Mouse (Mus musculus) heart, embryonic 16.5 days (tissue): Measurements from ENCODE around the gene Scnm1. TPM values are rescaled to one million over a fixed set of nuclear protein-coding genes. Genes with fewer than 3 reads are reported as not detected.
A peak's percentile ranks its signal among the peaks of the same experiment; 100 is the strongest.
"Not testable (repeated sequence)": the region's sequence is repeated elsewhere in the genome, so short reads cannot be mapped to it uniquely, and the experiment has no call there.

Experiments used
- ATAC-seq: fragments of 200-750 bp; cut with Nextera tagmentation; replicated peaks from 2 replicates; pipeline ENCODE4 v1.8.0; 2017; ENCODE audit warnings: moderate number of reproducible peaks; ENCODE audit not compliant: insufficient read depth, low FRiP score; ENCODE audit errors: extremely low read depth
- H3K27ac ChIP-seq: fragments of 300-500 bp; sonication (generic); 2 replicates; pipeline ENCODE4 v1.5.1; 2014; ENCODE audit warnings: mild to moderate bottlenecking, low read length, control low read depth, moderate library complexity
- H3K27me3 ChIP-seq: fragments of 300-500 bp; sonication (generic); 2 replicates; pipeline ENCODE4 v1.6.1; 2014; ENCODE audit warnings: low read length, mixed read lengths; ENCODE audit not compliant: control insufficient read depth, insufficient read depth
- H3K36me3 ChIP-seq: fragments of 300-500 bp; sonication (generic); 2 replicates; pipeline ENCODE4 v1.6.1; 2014; ENCODE audit not compliant: control insufficient read depth, insufficient read depth
- H3K4me1 ChIP-seq: fragments of 300-500 bp; sonication (generic); 2 replicates; pipeline ENCODE4 v1.6.1; 2014; ENCODE audit warnings: low read length, mixed read lengths; ENCODE audit not compliant: control insufficient read depth, insufficient read depth
- H3K4me2 ChIP-seq: fragments of 300-500 bp; sonication (generic); 2 replicates; pipeline ENCODE4 v1.6.1; 2014; ENCODE audit warnings: low read depth, mild to moderate bottlenecking, control low read depth, low read length
- H3K4me3 ChIP-seq: fragments of 300-500 bp; sonication (generic); 2 replicates; pipeline ENCODE4 v1.5.1; 2014; ENCODE audit warnings: mild to moderate bottlenecking, control low read depth, low read length
- H3K9ac ChIP-seq: fragments of 300-500 bp; sonication (generic); 2 replicates; pipeline ENCODE4 v1.6.1; 2014; ENCODE audit warnings: low read length, control low read depth
- H3K9me3 ChIP-seq: fragments of 300-500 bp; sonication (generic); replicated peaks from 2 replicates; pipeline ENCODE4 v1.6.1; 2016; ENCODE audit warnings: low read length; ENCODE audit not compliant: control insufficient read depth
- WGBS: fragments of 180-500 bp; shearing (Covaris S2); extraction: QIAGEN DNeasy Blood & Tissue Kit; methylation state at CpG from one replicate; pipeline ENCODE4 v1.1.7; 2014; 5-methylcytosine and 5-hydroxymethylcytosine counted together
- microRNA-seq: library from miRNA; unstranded; fragments of <30 nt; microRNA quantifications from one replicate; pipeline ENCODE4, GENCODE M21; 2017
- polyA plus RNA-seq: library from polyadenylated mRNA; unstranded; fragments of >200 nt; fragmentation: Nextera tagmentation; extraction: Ambion mirVana; gene quantifications from 2 replicates; pipeline ENCODE4 v1.2.1, GENCODE M21; 2015

Gene Scnm1
- polyA plus RNA-seq, 1 experiment from 2014 or later: 59.2 TPM

DNA sequence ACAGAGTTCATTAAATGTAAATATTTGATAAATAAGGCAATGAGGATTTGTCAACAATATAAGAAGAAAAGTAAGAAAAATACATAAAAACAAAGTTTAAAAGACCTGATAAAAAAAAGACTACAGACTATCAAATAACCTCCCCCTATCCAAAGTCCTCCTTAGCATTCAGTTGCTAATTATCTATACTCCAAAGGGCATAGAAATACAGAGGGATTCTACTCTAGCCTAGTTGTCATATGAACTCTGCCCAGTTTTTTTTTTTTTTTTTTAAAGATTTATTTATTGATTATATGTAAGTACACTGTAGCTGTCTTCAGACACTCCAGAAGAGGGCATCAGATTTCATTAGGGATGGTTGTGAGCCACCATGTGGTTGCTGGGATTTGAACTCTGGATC, 26.5 kb downstream of the Scnm1 start:
- not testable (repeated sequence) for H3K27ac ChIP-seq, H3K27me3 ChIP-seq, ATAC-seq, H3K9me3 ChIP-seq, H3K36me3 ChIP-seq
- Histone ChIP-seq H3K9ac (peak overlapping the region; percentile 70; the same call in 1 of the 2 replicates), H3K4me2 (peak overlapping the region; percentile 82), H3K4me1 (peaks cover 13% of the 10 kb centered on the region), H3K4me3 (peak overlapping the region; percentile 88)

DNA sequence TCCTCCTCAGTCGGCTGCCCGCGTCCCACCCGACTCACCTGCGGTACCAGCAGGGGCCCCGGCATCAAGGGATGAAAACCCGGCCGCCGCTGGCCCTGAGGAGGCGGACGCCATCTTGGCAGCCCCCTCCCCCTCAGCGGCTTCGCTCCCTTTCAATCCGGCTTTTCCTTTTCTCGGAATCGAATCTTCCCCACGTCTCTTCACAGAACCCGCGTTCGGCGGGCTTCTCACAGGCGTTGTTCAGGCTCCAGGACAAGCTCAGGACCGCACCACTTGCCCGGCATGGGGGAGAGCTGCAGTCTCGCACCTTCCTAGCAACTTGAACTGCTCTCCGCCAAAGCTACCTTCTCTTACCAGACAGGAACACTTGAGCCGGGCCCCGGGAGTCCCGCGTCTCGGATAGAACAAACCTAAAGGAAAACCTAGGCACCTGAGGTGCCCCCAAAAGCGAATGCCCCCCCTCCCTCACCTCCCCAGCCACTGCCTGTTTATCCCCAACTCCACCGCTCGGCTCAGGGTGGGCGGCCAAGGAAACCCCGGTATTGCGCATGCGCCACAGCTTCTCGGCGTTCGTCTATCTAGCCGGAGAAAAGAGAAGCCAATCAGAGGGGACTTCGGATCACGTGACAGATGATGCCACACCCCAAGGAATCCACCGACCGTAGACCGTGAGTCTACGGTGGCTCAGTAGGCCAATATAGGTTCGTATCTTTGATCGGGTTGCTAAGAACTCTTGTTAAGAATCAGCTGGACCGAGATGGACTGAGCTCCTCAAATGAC, 27.3 kb downstream of the Scnm1 start, which contains the start of gene Pip5k1a:
Gene Pip5k1a, minus strand, starts transcription at position 593 of the 780 bp plus-strand sequence.
- Histone ChIP-seq H3K9me3 (no peaks in the 10 kb centered on the region), H3K4me3 (peak within 1 kb of the TSS; percentile 88), H3K27ac (peak within 1 kb of the TSS; percentile 88), H3K9ac (peak within 1 kb of the TSS; percentile 86), H3K27me3 (no peaks in the 10 kb centered on the region), H3K4me1 (peaks cover 12% of the 10 kb centered on the region), H3K36me3 (no peaks in the 10 kb centered on the region), H3K4me2 (peak within 1 kb of the TSS; percentile 95)
- ATAC-seq: peak; percentile 88
- WGBS: 1% methylated on average over 51 of the region's 51 CpGs

DNA sequence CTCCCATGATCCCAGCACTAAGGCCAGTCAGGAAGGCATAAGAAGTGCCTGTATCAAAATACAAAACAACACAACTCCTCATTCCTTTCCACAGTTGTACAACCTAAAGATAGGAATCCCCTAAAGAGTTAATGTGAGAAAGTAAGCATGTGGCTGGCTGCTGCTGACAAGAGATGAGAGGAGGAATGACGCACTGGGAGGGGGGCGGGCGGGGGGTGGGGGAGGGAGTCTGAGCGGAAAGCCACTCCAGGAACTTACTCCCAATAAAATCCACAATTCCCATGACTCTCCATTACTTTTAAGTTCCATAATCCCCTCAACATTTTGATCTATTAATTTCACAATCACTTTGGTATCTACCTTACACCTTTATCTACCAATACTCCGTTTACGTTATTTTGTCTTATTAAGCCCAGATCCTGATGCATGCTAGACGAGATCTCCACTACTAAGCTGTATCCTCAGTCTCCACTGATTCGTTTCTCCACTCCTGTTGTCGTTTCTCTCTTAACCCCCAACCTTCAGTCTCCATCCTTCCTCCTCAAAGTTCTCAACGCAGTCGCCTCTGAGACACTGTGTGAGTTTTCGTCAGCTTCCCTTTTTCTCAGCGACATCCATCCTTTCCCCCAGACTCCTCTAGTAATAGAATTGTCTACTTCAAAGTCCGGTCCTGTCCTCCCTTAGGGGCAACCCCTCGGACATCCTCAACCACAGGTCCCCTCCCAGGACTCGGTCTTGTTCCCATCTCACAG, 28.0 kb downstream of the Scnm1 start:
- H3K27ac ChIP-seq: peak overlapping the region; percentile 88
- H3K27me3 ChIP-seq: no peaks in the 10 kb centered on the region
- peak overlapping the region; percentile 95 for H3K4me2 ChIP-seq
- H3K4me1 ChIP-seq: peaks cover 12% of the 10 kb centered on the region
- peak overlapping the region; percentile 86 for H3K9ac ChIP-seq
- H3K4me3 ChIP-seq: peak overlapping the region; percentile 88
- WGBS: 1% methylated on average over 16 of the region's 16 CpGs
- no peaks in the 10 kb centered on the region for H3K36me3 ChIP-seq
- ATAC-seq: peak; percentile 3; the same call in 1 of the 2 replicates
- no peaks in the 10 kb centered on the region for H3K9me3 ChIP-seq

DNA sequence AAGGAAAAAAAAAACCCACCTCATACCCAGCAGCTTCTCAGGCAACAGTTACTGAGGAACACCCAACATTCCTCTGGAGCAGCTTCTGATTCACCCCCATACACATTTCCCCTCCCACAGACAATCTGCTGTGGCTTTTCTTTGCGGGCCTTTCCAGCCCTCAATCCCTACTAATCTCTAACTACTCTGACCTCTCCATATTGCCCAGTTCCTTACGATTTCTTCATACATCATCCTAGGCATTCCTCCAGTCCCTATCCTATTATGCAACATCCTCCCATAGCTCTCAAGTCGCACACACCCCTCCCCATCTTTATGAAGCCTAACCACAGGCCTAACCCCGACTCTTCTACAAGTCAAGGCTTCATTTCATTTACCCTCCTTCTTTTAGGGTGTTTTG, 28.7 kb downstream of the Scnm1 start:
- Histone ChIP-seq H3K4me1 (peaks cover 12% of the 10 kb centered on the region), H3K4me2 (peak overlapping the region; percentile 95), H3K27ac (peak overlapping the region; percentile 88), H3K4me3 (peak overlapping the region; percentile 88), H3K9ac (peak overlapping the region; percentile 86), H3K27me3 (no peaks in the 10 kb centered on the region), H3K9me3 (no peaks in the 10 kb centered on the region), H3K36me3 (no peaks in the 10 kb centered on the region)
- ATAC-seq: no peak
- WGBS: 15% methylated on average over 4 of the region's 4 CpGs

DNA sequence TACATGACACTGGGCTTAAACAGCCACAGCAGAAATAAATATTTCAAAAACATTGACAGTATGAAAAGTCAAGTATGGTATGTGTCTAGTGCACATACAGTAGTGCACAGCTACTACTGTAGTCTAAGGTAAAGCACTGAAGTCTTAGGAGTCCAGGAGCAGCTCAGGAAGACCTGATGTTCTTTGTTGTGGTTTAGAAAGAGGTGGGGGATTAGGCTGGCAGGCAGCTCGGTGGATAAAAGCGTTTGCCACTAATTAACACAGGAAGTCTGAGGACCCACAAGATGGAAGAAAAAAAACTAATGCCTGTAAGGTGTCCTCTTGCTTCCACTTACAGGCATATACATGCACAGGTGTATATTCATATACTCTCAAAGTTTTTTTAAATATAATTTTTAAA, 33.0 kb downstream of the Scnm1 start:
- WGBS: 26% methylated on average over 2 of the region's 2 CpGs
- no peak for ATAC-seq
- no peak overlapping the region for H3K4me2 ChIP-seq
- no peak overlapping the region for H3K27ac ChIP-seq
- H3K4me3 ChIP-seq: no peak overlapping the region
- H3K9ac ChIP-seq: no peak overlapping the region
- H3K27me3 ChIP-seq: no peaks in the 10 kb centered on the region
- H3K36me3 ChIP-seq: peaks cover 6% of the 10 kb centered on the region
- no peaks in the 10 kb centered on the region for H3K9me3 ChIP-seq
- H3K4me1 ChIP-seq: peaks cover 20% of the 10 kb centered on the region

DNA sequence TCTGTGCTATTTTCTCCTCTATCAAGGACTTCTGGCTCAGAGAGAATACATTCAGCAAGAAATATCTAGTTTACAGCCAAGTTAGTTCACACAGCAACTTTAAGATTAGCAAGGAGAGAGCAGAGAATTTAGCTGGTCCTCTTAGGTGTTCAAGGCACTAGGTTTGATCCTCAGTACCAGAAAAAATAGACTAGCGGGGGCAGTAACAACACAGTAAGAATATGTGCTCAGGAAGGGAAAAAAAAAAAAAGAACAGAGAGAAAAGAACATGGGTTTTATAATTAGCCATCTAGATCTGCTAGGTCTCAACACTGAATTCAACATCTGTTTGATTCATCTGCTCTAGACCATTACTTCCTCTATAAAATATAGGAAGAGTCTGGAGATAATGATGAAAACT, 45.7 kb downstream of the Scnm1 start:
- Histone ChIP-seq H3K27me3 (no peaks in the 10 kb centered on the region), H3K4me2 (no peak overlapping the region), H3K36me3 (no peaks in the 10 kb centered on the region), H3K9me3 (no peaks in the 10 kb centered on the region), H3K4me1 (no peaks in the 10 kb centered on the region; the same call in 1 of the 2 replicates), H3K4me3 (no peak overlapping the region), H3K27ac (no peak overlapping the region), H3K9ac (no peak overlapping the region)
- no peak for ATAC-seq
- WGBS: 100% methylated on average over 1 of the region's 1 CpGs

Small RNAs within 50 kb of the gene (microRNA-seq; reads per million reads assigned to microRNA genes)
- gene Mir8099-1: not detected

Other genes with a start within 250 kb of the Scnm1 start
- 279 and 299 TPM in 2 replicates for gene Psmb4, start 247.1 kb downstream of the Scnm1 start, polyA plus RNA-seq
- gene Selenbp1, start 201.0 kb downstream of the Scnm1 start, polyA plus RNA-seq: 124 and 143 TPM in 2 replicates
- gene Rfx5, start 179.9 kb downstream of the Scnm1 start, polyA plus RNA-seq: 4.0 and 4.7 TPM in 2 replicates
- 15.1 and 20.1 TPM in 2 replicates for gene Pi4kb, start 159.3 kb downstream of the Scnm1 start, polyA plus RNA-seq
- gene Zfp687, start 118.6 kb downstream of the Scnm1 start, polyA plus RNA-seq: 16.4 and 16.9 TPM in 2 replicates
- 201 and 223 TPM in 2 replicates for gene Psmd4, start 91.4 kb downstream of the Scnm1 start, polyA plus RNA-seq
- 17.6 and 17.9 TPM in 2 replicates for gene Pip5k1a, start 27.1 kb downstream of the Scnm1 start, polyA plus RNA-seq
- 92.5 and 96.6 TPM in 2 replicates for gene Vps72, start 23.0 kb downstream of the Scnm1 start, polyA plus RNA-seq
- gene Tmod4, start 9.5 kb downstream of the Scnm1 start, polyA plus RNA-seq: 1.9 TPM in 2 replicates
- gene Lysmd1, start 77 bp upstream of the Scnm1 start, polyA plus RNA-seq: 9.7 and 11.3 TPM in 2 replicates
- gene Tnfaip8l2, start 8.3 kb upstream of the Scnm1 start, polyA plus RNA-seq: 3.9 and 4.4 TPM in 2 replicates
- 1.5 and 2.7 TPM in 2 replicates for gene Sema6c, start 26.4 kb upstream of the Scnm1 start, polyA plus RNA-seq
- gene Gabpb2, start 83.9 kb upstream of the Scnm1 start, polyA plus RNA-seq: 6.3 and 6.6 TPM in 2 replicates
- 57.8 and 59.3 TPM in 2 replicates for gene Cdc42se1, start 94.7 kb upstream of the Scnm1 start, polyA plus RNA-seq
- gene Mllt11, start 98.2 kb upstream of the Scnm1 start, polyA plus RNA-seq: 9.8 and 11.5 TPM in 2 replicates
- gene Gm128, start 107.6 kb upstream of the Scnm1 start, polyA plus RNA-seq: 0.50 and 0.51 TPM in 2 replicates
- 0.22 and 0.37 TPM in 2 replicates for gene Bnipl, start 117.2 kb upstream of the Scnm1 start, polyA plus RNA-seq
- 24.7 and 28.2 TPM in 2 replicates for gene Mindy1, start 147.3 kb upstream of the Scnm1 start, polyA plus RNA-seq
- 28.1 and 31.4 TPM in 2 replicates for gene Prune1, start 148.1 kb upstream of the Scnm1 start, polyA plus RNA-seq
- gene Anxa9, start 173.2 kb upstream of the Scnm1 start, polyA plus RNA-seq: 0.60 and 0.79 TPM in 2 replicates
- gene Cers2, start 180.8 kb upstream of the Scnm1 start, polyA plus RNA-seq: 139 and 145 TPM in 2 replicates
- 20.1 and 21.5 TPM in 2 replicates for gene Setdb1, start 223.2 kb upstream of the Scnm1 start, polyA plus RNA-seq